Mouse (Mus musculus) lung, embryonic 16.5 days (tissue): ENCODE measurements around the gene Metrnl. TPM values are rescaled to one million over a fixed set of nuclear protein-coding genes. Genes with fewer than 3 reads are reported as not detected.
"Not testable (repeated sequence)": the region's sequence is repeated elsewhere in the genome, so short reads cannot be mapped to it uniquely, and the experiment has no call there.

Source experiments
- ATAC-seq: fragments of 200-750 bp; cut with Nextera tagmentation; 2 replicates; pipeline ENCODE4 v1.8.0; 2017; ENCODE audit warnings: low read depth, mild to moderate bottlenecking, moderate library complexity
- H3K27ac ChIP-seq: fragments of 300-500 bp; sonication (generic); 2 replicates; pipeline ENCODE4 v1.5.1; 2014; ENCODE audit warnings: mild to moderate bottlenecking, control low read depth, low read length
- H3K27me3 ChIP-seq: fragments of 300-500 bp; sonication (generic); 2 replicates; pipeline ENCODE4 v1.6.1; 2014; ENCODE audit warnings: low read depth, low read length, mixed read lengths; ENCODE audit not compliant: control insufficient read depth, insufficient read depth
- H3K36me3 ChIP-seq: fragments of 300-500 bp; sonication (generic); 2 replicates; pipeline ENCODE4 v1.6.1; 2014; ENCODE audit warnings: low read length; ENCODE audit not compliant: control insufficient read depth, insufficient read depth
- H3K4me1 ChIP-seq: fragments of 300-500 bp; sonication (generic); replicated peaks from 2 replicates; pipeline ENCODE4 v1.6.1; 2014; ENCODE audit warnings: low read length, mixed read lengths; ENCODE audit not compliant: control insufficient read depth, insufficient read depth
- H3K4me2 ChIP-seq: fragments of 300-500 bp; sonication (generic); 2 replicates; pipeline ENCODE4 v1.6.1; 2014; ENCODE audit warnings: low read depth, low read length, control low read depth
- H3K4me3 ChIP-seq: fragments of 300-500 bp; sonication (generic); 2 replicates; pipeline ENCODE4 v1.5.1; 2014; ENCODE audit warnings: mild to moderate bottlenecking, low read length, control low read depth
- H3K9ac ChIP-seq: fragments of 300-500 bp; sonication (generic); 2 replicates; pipeline ENCODE4 v1.6.1; 2014; ENCODE audit warnings: low read length, control low read depth
- H3K9me3 ChIP-seq: fragments of 300-500 bp; sonication (generic); 2 replicates; pipeline ENCODE4 v1.6.1; 2016; ENCODE audit warnings: low read length; ENCODE audit not compliant: control insufficient read depth
- WGBS: fragments of 180-500 bp; shearing (Covaris S2); extraction: QIAGEN DNeasy Blood & Tissue Kit; methylation state at CpG from one replicate; pipeline ENCODE4 v1.1.7; 2014; 5-methylcytosine and 5-hydroxymethylcytosine counted together
- polyA plus RNA-seq: library from polyadenylated mRNA; unstranded; fragments of >200 nt; fragmentation: Nextera tagmentation; extraction: Ambion mirVana; gene quantifications from 2 replicates; pipeline ENCODE4 v1.2.1, GENCODE M21; 2015

Metrnl gene
- polyA plus RNA-seq, 1 experiment from 2014 or later, result 25.8 TPM

DNA sequence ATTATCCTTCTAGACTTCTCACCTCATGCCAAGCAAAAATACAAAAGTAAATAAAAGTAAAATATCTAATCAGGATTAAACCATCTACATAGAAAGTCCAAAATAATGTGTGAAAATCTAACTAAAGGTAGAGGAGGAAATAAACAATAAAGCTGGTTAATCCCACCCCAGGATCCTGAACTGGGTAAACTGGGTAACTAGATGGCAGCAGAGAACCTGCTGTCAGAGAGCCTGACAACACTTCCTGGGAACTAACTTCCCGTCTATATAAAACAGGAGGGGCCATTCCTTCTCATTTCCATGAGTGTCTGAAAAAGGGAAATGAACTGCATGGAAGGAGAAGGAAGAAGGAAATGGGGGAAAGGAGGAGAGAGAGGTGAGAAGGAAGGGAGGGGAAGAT, 43.2 kb upstream of the Metrnl start:
- peaks cover 3% of the 10 kb centered on the region; the same call in 1 of the 2 replicates for H3K36me3 ChIP-seq
- H3K4me2 ChIP-seq, result no peak overlapping the region
- H3K9ac ChIP-seq, result no peak overlapping the region
- H3K27me3 ChIP-seq, result no peaks in the 10 kb centered on the region
- H3K4me3 ChIP-seq, result no peak overlapping the region
- ATAC-seq, result no peak
- 0 out of 2 replicates have a peak, but pooled peaks cover 3% of the 10 kb centered on the region for H3K4me1 ChIP-seq
- H3K9me3 ChIP-seq, result no peaks in the 10 kb centered on the region
- WGBS, result 14% methylated on average over 1 of the region's 1 CpGs
- no peak overlapping the region for H3K27ac ChIP-seq

DNA sequence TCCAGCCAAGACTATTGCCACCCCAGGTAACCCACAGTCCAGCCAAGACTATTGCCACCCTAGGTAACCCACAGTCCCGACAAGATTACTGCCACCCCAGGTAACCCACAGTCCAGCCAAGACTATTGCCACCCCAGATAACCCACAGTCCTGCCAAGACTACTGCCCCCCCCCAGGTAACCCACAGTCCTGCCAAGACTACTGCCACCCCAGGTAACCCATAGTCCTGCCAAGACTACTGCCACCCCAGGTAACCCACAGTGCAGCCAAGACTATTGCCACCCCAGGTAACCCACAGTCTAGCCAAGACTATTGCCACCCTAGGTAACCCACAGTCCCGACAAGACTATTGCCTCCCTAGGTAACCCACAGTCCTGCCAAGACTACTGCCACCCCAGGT, 40.7 kb upstream of the Metrnl start:
- not testable (repeated sequence) for ATAC-seq, H3K4me3 ChIP-seq, H3K36me3 ChIP-seq, H3K4me2 ChIP-seq, H3K27me3 ChIP-seq, H3K9me3 ChIP-seq, H3K27ac ChIP-seq, H3K4me1 ChIP-seq, H3K9ac ChIP-seq
- 93% methylated on average over 2 of the region's 2 CpGs for WGBS

DNA sequence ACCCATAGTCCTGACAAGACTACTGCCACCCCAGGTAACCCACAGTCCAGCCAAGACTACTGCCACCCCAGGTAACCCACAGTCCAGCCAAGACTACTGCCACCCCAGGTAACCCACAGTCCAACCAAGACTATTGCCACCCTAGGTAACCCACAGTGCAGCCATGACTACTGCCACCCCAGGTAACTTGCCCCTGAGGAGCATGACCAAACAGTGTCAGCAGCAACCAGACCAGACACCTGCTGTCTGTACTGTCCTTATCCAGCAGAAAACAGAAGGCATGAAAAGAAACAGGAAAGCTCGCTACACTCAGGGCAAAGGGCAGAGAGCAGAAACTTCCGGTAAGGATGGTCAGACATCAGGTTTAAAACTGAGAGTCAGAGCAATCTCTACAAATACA, 40.2 kb upstream of the Metrnl start:
- Histone ChIP-seq H3K4me3 (no peak overlapping the region), H3K4me1 (no peaks in the 10 kb centered on the region), H3K27me3 (no peaks in the 10 kb centered on the region), H3K9me3 (no peaks in the 10 kb centered on the region), H3K27ac (no peak overlapping the region), H3K4me2 (no peak overlapping the region), H3K9ac (no peak overlapping the region), H3K36me3 (no peaks in the 10 kb centered on the region; the same call in 1 of the 2 replicates)
- WGBS, result 76% methylated on average over 2 of the region's 2 CpGs
- ATAC-seq, result no peak

DNA sequence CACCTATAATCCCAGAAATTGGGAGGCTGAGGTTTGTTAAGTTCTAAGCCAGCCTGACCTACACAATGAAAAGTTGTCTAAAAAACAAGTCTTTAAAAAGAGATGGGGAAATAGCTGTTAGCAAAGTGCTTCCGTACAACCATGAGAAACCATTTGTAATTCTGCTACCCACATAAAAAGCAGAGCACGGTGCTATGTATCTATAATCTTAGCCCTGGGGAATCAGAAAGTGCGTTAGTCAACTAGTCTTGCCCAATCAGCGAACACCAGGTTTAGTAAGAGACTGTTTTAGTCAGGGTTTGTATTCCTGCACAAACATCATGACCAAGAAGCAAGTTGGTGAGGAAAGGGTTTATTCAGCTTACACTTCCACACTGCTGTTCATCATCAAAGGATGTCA, 33.8 kb upstream of the Metrnl start:
- 92% methylated on average over 4 of the region's 4 CpGs for WGBS
- ATAC-seq, result no peak
- H3K9ac ChIP-seq, result no peak overlapping the region
- no peak overlapping the region for H3K4me3 ChIP-seq
- H3K36me3 ChIP-seq, result peaks cover 4% of the 10 kb centered on the region; the same call in 1 of the 2 replicates
- peaks cover 4% of the 10 kb centered on the region for H3K4me1 ChIP-seq
- no peaks in the 10 kb centered on the region for H3K27me3 ChIP-seq
- H3K4me2 ChIP-seq, result no peak overlapping the region
- no peaks in the 10 kb centered on the region for H3K9me3 ChIP-seq
- H3K27ac ChIP-seq, result no peak overlapping the region

DNA sequence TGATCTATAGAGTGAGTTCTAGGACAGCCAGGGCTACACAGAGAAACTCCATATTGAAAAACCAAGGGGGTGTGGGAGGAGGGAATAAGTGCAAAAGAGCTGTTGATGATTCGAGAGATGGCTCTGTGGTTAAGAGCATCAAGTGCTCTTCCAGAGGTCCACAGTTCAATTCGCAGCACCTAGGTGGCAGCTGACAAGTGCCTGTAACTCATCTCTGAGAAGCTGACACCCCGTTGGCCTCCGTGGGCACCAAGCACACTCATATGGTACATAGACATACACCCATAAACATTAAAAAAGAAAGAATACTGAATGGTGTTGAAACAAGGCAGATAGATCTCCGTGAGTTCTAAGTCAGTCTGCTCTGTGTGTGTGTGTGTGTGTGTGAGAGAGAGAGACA, 32.6 kb upstream of the Metrnl start:
- Histone ChIP-seq H3K9me3 (no peaks in the 10 kb centered on the region), H3K9ac (no peak overlapping the region), H3K36me3 (0 out of 2 replicates have a peak, but pooled peaks cover 4% of the 10 kb centered on the region), H3K4me3 (no peak overlapping the region), H3K4me2 (no peak overlapping the region), H3K27ac (no peak overlapping the region), H3K27me3 (no peaks in the 10 kb centered on the region), H3K4me1 (peaks cover 4% of the 10 kb centered on the region)
- WGBS, result 86% methylated on average over 5 of the region's 5 CpGs
- ATAC-seq, result no peak

DNA sequence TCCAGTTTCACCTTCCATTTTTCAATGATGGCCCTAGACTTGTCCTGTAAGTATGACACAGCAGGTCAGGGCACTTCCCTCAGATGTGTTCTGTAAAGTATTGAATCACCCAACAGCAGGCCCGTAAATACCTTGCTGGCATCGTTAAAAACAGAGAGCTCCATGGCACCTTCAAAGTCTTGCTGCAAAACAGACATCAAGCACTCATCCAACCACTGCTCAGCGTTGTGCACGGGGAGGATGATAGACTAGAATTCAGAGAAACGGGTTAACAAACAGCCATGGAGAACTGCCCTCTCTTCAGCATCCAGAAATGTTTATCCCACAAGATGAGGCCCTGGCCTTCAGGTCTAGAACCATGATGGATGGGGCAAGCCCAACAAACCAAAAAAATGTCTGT, 30.4 kb upstream of the Metrnl start:
- H3K4me3 ChIP-seq, result no peak overlapping the region
- 0 out of 2 replicates have a peak, but pooled peaks cover 4% of the 10 kb centered on the region for H3K36me3 ChIP-seq
- H3K4me2 ChIP-seq, result no peak overlapping the region
- H3K9ac ChIP-seq, result no peak overlapping the region
- no peak for ATAC-seq
- no peak overlapping the region for H3K27ac ChIP-seq
- no peaks in the 10 kb centered on the region for H3K27me3 ChIP-seq
- H3K4me1 ChIP-seq, result peaks cover 4% of the 10 kb centered on the region
- H3K9me3 ChIP-seq, result no peaks in the 10 kb centered on the region
- 86% methylated on average over 5 of the region's 5 CpGs for WGBS

DNA sequence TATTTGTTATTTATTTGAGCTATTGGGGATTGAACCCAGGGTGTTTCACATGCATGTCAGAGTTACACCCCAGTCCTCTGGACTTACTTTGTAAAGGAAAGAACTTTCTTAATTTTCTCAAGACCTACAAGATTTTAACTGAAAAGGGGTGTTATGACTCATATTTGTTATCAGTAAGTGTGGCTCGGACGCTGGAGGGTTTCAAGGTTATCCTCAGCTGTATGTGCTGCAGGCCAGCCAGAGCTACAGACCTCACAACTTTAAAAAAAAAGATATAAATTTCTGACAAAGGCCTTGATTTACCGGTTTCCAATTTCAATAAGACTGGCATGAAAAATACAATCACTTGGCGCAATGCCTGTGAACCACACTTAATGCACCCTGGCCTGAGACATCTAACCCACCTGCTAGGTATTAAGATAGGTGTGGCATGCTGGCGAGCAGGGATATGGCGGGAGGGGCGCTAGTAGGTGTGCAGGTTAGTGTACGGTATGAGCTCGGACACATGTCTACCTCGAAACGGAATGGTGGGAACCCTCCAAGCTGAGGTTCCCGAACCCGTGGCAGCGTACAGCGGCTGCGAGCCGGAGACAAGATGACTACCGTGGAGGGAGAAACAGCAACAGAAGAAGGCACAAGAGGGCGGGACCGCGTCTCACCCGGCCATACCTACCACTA, 28.9 kb upstream of the Metrnl start:
- ATAC-seq, result no peak; the same call in 1 of the 2 replicates
- 0 out of 2 replicates have a peak, but pooled peaks cover 4% of the 10 kb centered on the region for H3K36me3 ChIP-seq
- H3K9ac ChIP-seq, result peak overlapping the region; percentile 82
- H3K4me3 ChIP-seq, result peak overlapping the region; percentile 78
- peak overlapping the region; percentile 97 for H3K27ac ChIP-seq
- H3K4me2 ChIP-seq, result peak overlapping the region; percentile 81
- H3K9me3 ChIP-seq, result no peaks in the 10 kb centered on the region
- H3K4me1 ChIP-seq, result peaks cover 4% of the 10 kb centered on the region
- no peaks in the 10 kb centered on the region for H3K27me3 ChIP-seq
- WGBS, result under 1% methylated on average over 22 of the region's 22 CpGs

DNA sequence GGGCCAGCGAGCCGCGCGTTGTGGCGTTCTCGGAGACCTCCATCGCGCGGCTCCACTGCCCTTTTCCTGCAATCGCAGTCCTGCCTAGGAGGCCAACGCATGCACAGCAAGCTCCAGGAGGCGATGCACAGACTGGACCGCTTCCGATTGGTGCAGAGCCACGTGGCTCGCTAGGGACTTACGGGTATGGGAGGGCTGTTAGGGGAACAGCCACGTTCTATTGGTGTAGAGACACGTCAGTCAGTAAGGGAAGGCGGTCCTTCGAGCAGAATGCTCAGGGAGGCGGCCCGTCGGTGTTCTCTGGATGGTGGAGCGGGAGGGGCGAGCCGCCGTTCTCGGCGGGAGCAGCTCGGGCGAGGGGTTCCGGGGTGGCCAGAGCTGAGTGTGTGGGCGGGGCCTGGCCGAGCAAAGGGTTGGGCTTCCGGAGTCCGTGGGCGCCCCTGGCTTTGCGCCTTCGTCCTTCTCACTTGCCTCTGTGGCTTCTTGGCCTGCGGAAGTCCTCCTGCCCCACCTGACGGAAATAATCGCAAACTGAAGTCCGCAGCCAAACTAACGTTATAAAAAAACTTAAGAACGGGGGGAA, 28.3 kb upstream of the Metrnl start, which contains the start of gene B3gntl1:
B3gntl1 (minus strand) TSS at position 164 of the 583 bp plus-strand sequence.
- Histone ChIP-seq H3K4me2 (peak within 1 kb of the TSS; percentile 81), H3K27me3 (no peaks in the 10 kb centered on the region), H3K9ac (peak within 1 kb of the TSS; percentile 82), H3K27ac (peak within 1 kb of the TSS; percentile 97), H3K9me3 (no peaks in the 10 kb centered on the region), H3K36me3 (0 out of 2 replicates have a peak, but pooled peaks cover 4% of the 10 kb centered on the region), H3K4me1 (peaks cover 4% of the 10 kb centered on the region), H3K4me3 (peak within 1 kb of the TSS; percentile 78)
- peak; percentile 100 for ATAC-seq
- WGBS, result under 1% methylated on average over 46 of the region's 46 CpGs

DNA sequence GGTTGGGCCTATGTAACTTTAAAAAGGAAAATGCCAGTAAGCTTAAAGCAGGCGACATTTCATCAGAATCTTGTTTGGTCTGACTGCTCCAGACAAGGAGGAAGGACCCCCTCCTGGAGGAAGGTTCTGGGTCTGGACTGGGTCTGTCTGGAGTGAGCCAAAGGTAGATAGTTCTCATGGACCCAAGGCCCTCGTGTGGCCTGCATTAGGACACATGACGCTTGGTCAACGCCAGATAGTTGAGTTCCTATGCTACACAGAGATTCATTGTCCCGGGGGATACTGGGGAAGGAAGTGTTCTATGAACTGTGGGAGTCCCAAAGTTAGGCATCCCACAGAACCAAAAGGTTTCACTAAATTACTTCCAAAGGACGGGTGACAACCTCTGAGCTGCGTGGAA, 27.7 kb upstream of the Metrnl start:
- no peaks in the 10 kb centered on the region for H3K9me3 ChIP-seq

More for the DNA sequence above, 27.7 kb upstream of the Metrnl start:
- Histone ChIP-seq H3K27ac (peak overlapping the region; percentile 97), H3K9ac (peak overlapping the region; percentile 59), H3K4me3 (peak overlapping the region; percentile 78), H3K27me3 (no peaks in the 10 kb centered on the region), H3K4me2 (peak overlapping the region; percentile 53), H3K4me1 (peaks cover 4% of the 10 kb centered on the region), H3K36me3 (0 out of 2 replicates have a peak, but pooled peaks cover 2% of the 10 kb centered on the region)
- 66% methylated on average over 7 of the region's 7 CpGs for WGBS
- peak; percentile 11 for ATAC-seq
